Mouse (Mus musculus): Measurements from ENCODE around the gene Ankrd44. TPM values are rescaled to one million over a fixed set of nuclear protein-coding genes. Genes with fewer than 3 reads are reported as not detected.

The Ankrd44 gene
- total RNA-seq, 1 experiment: 10.2 TPM

- in situ Hi-C loops (cut with MboI; ENCODE audit: low sequenced_read_pairs in 2 of 2, unreplicated experiment in 2 of 2): no loop called here
- Histone ChIP-seq H3K4me1 (ENCODE audit: control insufficient read depth in 2 of 2, insufficient read depth in 2 of 2, low read length in 2 of 2, poor library complexity in 1 of 2) (peaks cover 2 to 5% of the 10 kb centered on the region in 2 experiments; a peak in 3 of 4 replicates), H3K9me3 (ENCODE audit: control insufficient read depth, insufficient read depth, low read depth, low read length) (no peaks in the 10 kb centered on the region), H3K4me3 (ENCODE audit: insufficient read depth in 1 of 2, low read depth in 1 of 2, low read length in 2 of 2, poor library complexity in 1 of 2, severe bottlenecking in 1 of 2) (no peak overlapping the region), H3K36me3 (ENCODE audit: control insufficient read depth, insufficient read depth, low read length, poor library complexity, severe bottlenecking) (no peaks in the 10 kb centered on the region), H3K9ac (ENCODE audit: insufficient read depth, low read depth, low read length, poor library complexity, severe bottlenecking) (no peak overlapping the region), H3K27ac (ENCODE audit: insufficient read depth, low read depth, low read length, poor library complexity, severe bottlenecking) (no peak overlapping the region)
- TF ChIP-seq CHD2 (IDR thresholded peaks at IDR 0.05; ENCODE audit: low read depth, low read length) (no peak), HCFC1 (IDR thresholded peaks at IDR 0.05; ENCODE audit: borderline replicate concordance, insufficient read depth, low read length) (no peak), ZNF384 (IDR thresholded peaks at IDR 0.05; ENCODE audit: low read depth, low read length) (no peak), ZC3H11A (IDR thresholded peaks at IDR 0.05; ENCODE audit: borderline replicate concordance, low read depth, low read length) (no peak), MAFK (IDR thresholded peaks at IDR 0.05; ENCODE audit: insufficient read depth, low read depth, low read length) (no peak)
- DNase-seq (ENCODE audit: low read depth, low spot score): no peak
Observed at GRCm38 (mm10) chr1:54846346-54847000, 79.7 kb downstream of the Ankrd44 start.

- H3K9ac ChIP-seq (ENCODE audit: insufficient read depth, low read depth, low read length, poor library complexity, severe bottlenecking): no peak overlapping the region
Observed at GRCm38 (mm10) chr1:54844361-54844760, 81.8 kb downstream of the Ankrd44 start.

GRCm38 (mm10) chr1:54842765-54843461 is 83.3 kb downstream of the Ankrd44 start:
- H3K4me1 ChIP-seq (ENCODE audit: control insufficient read depth in 2 of 2, insufficient read depth in 2 of 2, low read length in 2 of 2, poor library complexity in 1 of 2): no peaks in the 10 kb centered on the region
- H3K4me3 ChIP-seq (ENCODE audit: insufficient read depth in 1 of 2, low read depth in 1 of 2, low read length in 2 of 2, poor library complexity in 1 of 2, severe bottlenecking in 1 of 2): no peak overlapping the region
- H3K9ac ChIP-seq (ENCODE audit: insufficient read depth, low read depth, low read length, poor library complexity, severe bottlenecking): no peak overlapping the region
- H3K27ac ChIP-seq (ENCODE audit: insufficient read depth, low read depth, low read length, poor library complexity, severe bottlenecking): no peak overlapping the region
- in situ Hi-C loops (cut with MboI; ENCODE audit: low sequenced_read_pairs in 2 of 2, unreplicated experiment in 2 of 2): no loop called here
- DNase-seq (ENCODE audit: low read depth, low spot score): no peak
- H3K9me3 ChIP-seq (ENCODE audit: control insufficient read depth, insufficient read depth, low read depth, low read length): no peaks in the 10 kb centered on the region
- TF ChIP-seq MAFK (IDR thresholded peaks at IDR 0.05; ENCODE audit: insufficient read depth, low read depth, low read length): no peak
- no peak for TF ChIP-seq ZC3H11A (IDR thresholded peaks at IDR 0.05; ENCODE audit: borderline replicate concordance, low read depth, low read length)
- no peak for TF ChIP-seq CHD2 (IDR thresholded peaks at IDR 0.05; ENCODE audit: low read depth, low read length)
- no peak for TF ChIP-seq HCFC1 (IDR thresholded peaks at IDR 0.05; ENCODE audit: borderline replicate concordance, insufficient read depth, low read length)
- no peak for TF ChIP-seq ZNF384 (IDR thresholded peaks at IDR 0.05; ENCODE audit: low read depth, low read length)
- no peaks in the 10 kb centered on the region for H3K36me3 ChIP-seq (ENCODE audit: control insufficient read depth, insufficient read depth, low read length, poor library complexity, severe bottlenecking)

More at GRCm38 (mm10) chr1:54844361-54844760, 81.8 kb downstream of the Ankrd44 start:
- Histone ChIP-seq H3K27ac (ENCODE audit: insufficient read depth, low read depth, low read length, poor library complexity, severe bottlenecking) (no peak overlapping the region), H3K4me3 (ENCODE audit: insufficient read depth in 1 of 2, low read depth in 1 of 2, low read length in 2 of 2, poor library complexity in 1 of 2, severe bottlenecking in 1 of 2) (no peak overlapping the region), H3K9me3 (ENCODE audit: control insufficient read depth, insufficient read depth, low read depth, low read length) (no peaks in the 10 kb centered on the region), H3K4me1 (ENCODE audit: control insufficient read depth in 2 of 2, insufficient read depth in 2 of 2, low read length in 2 of 2, poor library complexity in 1 of 2) (0 out of 4 replicates have a peak, but pooled peaks cover 0 to under 1% of the 10 kb centered on the region in 2 experiments), H3K36me3 (ENCODE audit: control insufficient read depth, insufficient read depth, low read length, poor library complexity, severe bottlenecking) (no peaks in the 10 kb centered on the region)
- in situ Hi-C loops (cut with MboI; ENCODE audit: low sequenced_read_pairs in 2 of 2, unreplicated experiment in 2 of 2): no loop called here
- TF ChIP-seq MAFK (IDR thresholded peaks at IDR 0.05; ENCODE audit: insufficient read depth, low read depth, low read length) (no peak), ZNF384 (IDR thresholded peaks at IDR 0.05; ENCODE audit: low read depth, low read length) (no peak), HCFC1 (IDR thresholded peaks at IDR 0.05; ENCODE audit: borderline replicate concordance, insufficient read depth, low read length) (no peak), CHD2 (IDR thresholded peaks at IDR 0.05; ENCODE audit: low read depth, low read length) (no peak), ZC3H11A (IDR thresholded peaks at IDR 0.05; ENCODE audit: borderline replicate concordance, low read depth, low read length) (no peak)
- DNase-seq (ENCODE audit: low read depth, low spot score): no peak

- DNase-seq (ENCODE audit: low read depth, low spot score): no peak
- no peaks in the 10 kb centered on the region for H3K4me1 ChIP-seq (ENCODE audit: control insufficient read depth in 2 of 2, insufficient read depth in 2 of 2, low read length in 2 of 2, poor library complexity in 1 of 2)
- no peaks in the 10 kb centered on the region for H3K9me3 ChIP-seq (ENCODE audit: control insufficient read depth, insufficient read depth, low read depth, low read length)
- no peaks in the 10 kb centered on the region for H3K36me3 ChIP-seq (ENCODE audit: control insufficient read depth, insufficient read depth, low read length, poor library complexity, severe bottlenecking)
- H3K4me3 ChIP-seq (ENCODE audit: insufficient read depth in 1 of 2, low read depth in 1 of 2, low read length in 2 of 2, poor library complexity in 1 of 2, severe bottlenecking in 1 of 2): no peak overlapping the region
- no peak overlapping the region for H3K27ac ChIP-seq (ENCODE audit: insufficient read depth, low read depth, low read length, poor library complexity, severe bottlenecking)
- H3K9ac ChIP-seq (ENCODE audit: insufficient read depth, low read depth, low read length, poor library complexity, severe bottlenecking): no peak overlapping the region
- no peak for TF ChIP-seq MAFK (IDR thresholded peaks at IDR 0.05; ENCODE audit: insufficient read depth, low read depth, low read length)
- no peak for TF ChIP-seq ZNF384 (IDR thresholded peaks at IDR 0.05; ENCODE audit: low read depth, low read length)
- TF ChIP-seq CHD2 (IDR thresholded peaks at IDR 0.05; ENCODE audit: low read depth, low read length): no peak
- TF ChIP-seq HCFC1 (IDR thresholded peaks at IDR 0.05; ENCODE audit: borderline replicate concordance, insufficient read depth, low read length): no peak
- no peak for TF ChIP-seq ZC3H11A (IDR thresholded peaks at IDR 0.05; ENCODE audit: borderline replicate concordance, low read depth, low read length)
- in situ Hi-C loops (cut with MboI; ENCODE audit: low sequenced_read_pairs in 2 of 2, unreplicated experiment in 2 of 2): no loop called here
Observed at GRCm38 (mm10) chr1:54841788-54842187, 84.4 kb downstream of the Ankrd44 start.

All from ES-E14 (cell line).